Mouse (Mus musculus) liver, postnatal 0 days (tissue): ENCODE data around the gene Wasl. TPM values are rescaled to one million over a fixed set of nuclear protein-coding genes. Genes with fewer than 3 reads are reported as not detected.

Experiments
- ATAC-seq: fragments of 200-750 bp; cut with Nextera tagmentation; 2 replicates; pipeline ENCODE4 v1.8.0; 2017; ENCODE audit warnings: mild to moderate bottlenecking, moderate library complexity
- DNase-seq: peaks from one replicate; pipeline ENCODE4 v3.0.0-alpha.2; 2016
- H3K27ac ChIP-seq: fragments of 300-500 bp; sonication (generic); 2 replicates; pipeline ENCODE4 v1.5.1; 2014; ENCODE audit warnings: antibody characterized with exemption, moderate library complexity, mild to moderate bottlenecking, low read depth
- H3K27me3 ChIP-seq: fragments of 300-500 bp; sonication (generic); 2 replicates; pipeline ENCODE4 v1.6.1; 2014; ENCODE audit warnings: low read length, control low read depth, mixed read lengths; ENCODE audit not compliant: insufficient read depth
- H3K36me3 ChIP-seq: fragments of 300-500 bp; sonication (generic); replicated peaks from 2 replicates; pipeline ENCODE4 v1.6.1; 2014; ENCODE audit warnings: mild to moderate bottlenecking, control low read depth, low read length, moderate library complexity, mixed read lengths; ENCODE audit not compliant: insufficient read depth
- H3K4me1 ChIP-seq: fragments of 300-500 bp; sonication (generic); 2 replicates; pipeline ENCODE4 v1.6.1; 2014; ENCODE audit warnings: antibody characterized with exemption, mild to moderate bottlenecking, control low read depth; ENCODE audit not compliant: insufficient read depth
- H3K4me2 ChIP-seq: fragments of 300-500 bp; sonication (generic); 2 replicates; pipeline ENCODE4 v1.6.1; 2014; ENCODE audit warnings: low read depth, mild to moderate bottlenecking, low read length, moderate library complexity, mixed read lengths
- H3K4me3 ChIP-seq: fragments of 300-500 bp; sonication (generic); 2 replicates; pipeline ENCODE4 v1.5.1; 2014; ENCODE audit warnings: low read depth, low read length
- H3K9ac ChIP-seq: fragments of 300-500 bp; sonication (generic); replicated peaks from 2 replicates; pipeline ENCODE4 v1.6.1; 2014; ENCODE audit warnings: mild to moderate bottlenecking, moderate library complexity
- H3K9me3 ChIP-seq: fragments of 300-500 bp; sonication (generic); 2 replicates; pipeline ENCODE4 v1.6.1; 2016; ENCODE audit warnings: mild to moderate bottlenecking, control low read depth, low read length, mixed read lengths
- CTCF ChIP-seq: sonication (generic); IDR thresholded peaks from 2 replicates; pipeline ENCODE4 v1.5.1; 2016; ENCODE audit warnings: antibody characterized with exemption, low read depth
- EP300 ChIP-seq: IDR thresholded peaks from 2 replicates; pipeline ENCODE4 v1.6.1; 2016; ENCODE audit warnings: antibody characterized with exemption, low read depth, mild to moderate bottlenecking
- WGBS: fragments of 180-500 bp; shearing (Covaris S2); extraction: QIAGEN DNeasy Blood & Tissue Kit; methylation state at CpG from one replicate; pipeline ENCODE4 v1.1.7; 2014; ENCODE audit not compliant: insufficient replicate concordance; 5-methylcytosine and 5-hydroxymethylcytosine counted together
- polyA plus RNA-seq: library from polyadenylated mRNA; unstranded; fragments of >200 nt; fragmentation: Nextera tagmentation; extraction: Ambion mirVana; gene quantifications from 2 replicates; pipeline ENCODE4 v1.2.1, GENCODE M21; 2015

Wasl gene
- polyA plus RNA-seq, 1 experiment from 2014 or later: 44.2 TPM

DNA sequence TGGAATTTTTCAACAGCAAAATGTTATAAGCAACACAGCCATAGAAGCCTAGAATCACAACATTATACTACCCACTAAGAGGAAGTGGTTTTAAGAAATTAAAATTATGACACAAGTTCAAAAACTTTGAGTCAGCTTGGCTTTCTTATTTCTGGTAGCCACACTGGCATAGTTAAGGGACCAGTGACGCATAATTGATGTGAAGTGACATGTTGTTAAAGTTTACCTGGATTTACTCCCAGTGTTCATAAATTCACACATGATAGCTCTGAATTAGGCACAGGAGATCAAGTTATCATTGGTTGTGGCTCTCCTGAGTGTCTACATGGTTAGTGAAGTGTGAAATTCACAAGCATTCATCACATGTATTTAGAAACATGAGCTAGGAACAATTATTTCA is 99.9 kb downstream of the Wasl start:
- Histone ChIP-seq H3K4me2 (no peak overlapping the region), H3K9me3 (no peaks in the 10 kb centered on the region), H3K4me1 (no peaks in the 10 kb centered on the region), H3K27ac (no peak overlapping the region), H3K9ac (no peak overlapping the region), H3K27me3 (no peaks in the 10 kb centered on the region), H3K4me3 (no peak overlapping the region), H3K36me3 (no peaks in the 10 kb centered on the region)
- WGBS: 89% methylated on average over 1 of the region's 1 CpGs
- no peak for ATAC-seq
- TF ChIP-seq EP300 (no peak), CTCF (no peak)
- DNase-seq: no peak

DNA sequence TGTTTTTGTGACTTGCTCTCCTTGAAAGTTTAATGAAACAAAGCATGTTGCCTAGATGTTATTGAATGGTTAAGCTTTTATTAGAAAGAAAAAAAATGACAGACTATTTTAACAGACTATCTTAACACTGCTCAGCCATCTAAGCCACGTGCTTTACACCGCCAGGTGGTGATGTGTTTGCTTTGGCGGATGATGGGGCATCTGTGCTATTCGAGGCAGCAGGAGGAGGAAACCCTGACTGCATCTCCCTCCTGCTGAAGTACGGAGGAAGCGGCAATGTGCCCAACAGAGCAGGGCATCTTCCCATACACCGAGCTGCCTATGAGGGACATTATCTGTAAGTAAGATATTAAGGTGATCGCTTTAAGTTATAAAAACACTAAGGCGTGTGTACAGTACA is 100.7 kb downstream of the Wasl start:
- H3K9ac ChIP-seq: no peak overlapping the region
- no peak for ATAC-seq
- no peak for DNase-seq
- no peaks in the 10 kb centered on the region for H3K9me3 ChIP-seq
- H3K36me3 ChIP-seq: no peaks in the 10 kb centered on the region
- H3K4me2 ChIP-seq: no peak overlapping the region
- TF ChIP-seq EP300: no peak
- no peak for TF ChIP-seq CTCF
- 66% methylated on average over 9 of the region's 9 CpGs for WGBS
- H3K4me3 ChIP-seq: no peak overlapping the region
- H3K4me1 ChIP-seq: no peaks in the 10 kb centered on the region
- H3K27ac ChIP-seq: no peak overlapping the region
- no peaks in the 10 kb centered on the region for H3K27me3 ChIP-seq

Other genes starting within 250 kb of the Wasl start
- 0.05 TPM in 1 of 2 replicates, not detected in the other for gene Iqub, start 149.9 kb downstream of the Wasl start, polyA plus RNA-seq
- 303 and 316 TPM in 2 replicates for gene Ndufa5, start 137.0 kb downstream of the Wasl start, polyA plus RNA-seq
- not detected in 2 replicates for gene Asb15, start 136.9 kb downstream of the Wasl start, polyA plus RNA-seq
- gene Lmod2, start 67.2 kb downstream of the Wasl start, polyA plus RNA-seq: 0.05 and 0.53 TPM in 2 replicates
- gene Hyal6, start 68.2 kb upstream of the Wasl start, polyA plus RNA-seq: 0.02 TPM in 2 replicates
- gene Hyal4, start 83.3 kb upstream of the Wasl start, polyA plus RNA-seq: 0.05 and 0.09 TPM in 2 replicates
- not detected in 2 replicates for gene Spam1, start 126.2 kb upstream of the Wasl start, polyA plus RNA-seq
- gene Hyal5, start 193.0 kb upstream of the Wasl start, polyA plus RNA-seq: 0.14 TPM in 1 of 2 replicates, not detected in the other